Mouse (Mus musculus) liver, adult 2 months (tissue): ENCODE data around the gene Inpp5f.

Experiments
- CTCF ChIP-seq: fragments of 200-500 bp; IDR thresholded peaks from 2 replicates; pipeline ENCODE4 v1.5.1; 2011; ENCODE audit warnings: low read depth, low read length, control low read depth
- POLR2A ChIP-seq: fragments of 200-500 bp; IDR thresholded peaks from 2 replicates; pipeline ENCODE4 v1.6.1; 2011; ENCODE audit warnings: low read length, control low read depth; ENCODE audit not compliant: insufficient read depth; ENCODE audit errors: extremely low read depth

- no peak for TF ChIP-seq CTCF
- TF ChIP-seq POLR2A = no peak
Observed at GRCm38 (mm10) chr7:128656970-128657369, 45.8 kb downstream of the Inpp5f start.
